Mouse (Mus musculus) small intestine, adult 2 months (tissue): ENCODE data around the gene Tex14. TPM values are rescaled to one million over a fixed set of nuclear protein-coding genes. Genes with fewer than 3 reads are reported as not detected.

Source experiments
- H3K27ac ChIP-seq: fragments of 200-500 bp; 2 replicates; pipeline ENCODE4 v1.5.1; 2012; ENCODE audit warnings: low read depth, low read length, control low read depth, inconsistent platforms; ENCODE audit not compliant: insufficient read depth
- H3K27me3 ChIP-seq: fragments of 200-500 bp; 2 replicates; pipeline ENCODE4 v1.6.1; 2012; ENCODE audit warnings: mild to moderate bottlenecking, moderate library complexity, low read length, inconsistent platforms; ENCODE audit not compliant: control insufficient read depth, insufficient read depth
- H3K36me3 ChIP-seq: fragments of 200-500 bp; 2 replicates; pipeline ENCODE4 v1.6.1; 2012; ENCODE audit warnings: mild to moderate bottlenecking, low read length, control low read depth, inconsistent platforms; ENCODE audit not compliant: control insufficient read depth, insufficient read depth
- H3K4me1 ChIP-seq: fragments of 200-500 bp; 2 replicates; pipeline ENCODE4 v1.6.1; 2012; ENCODE audit warnings: low read length, inconsistent platforms, mixed read lengths; ENCODE audit not compliant: control insufficient read depth, insufficient read depth, insufficient read length
- H3K4me3 ChIP-seq: fragments of 200-500 bp; 2 replicates; pipeline ENCODE4 v1.5.1; 2012; ENCODE audit warnings: low read depth, mild to moderate bottlenecking, control low read depth, inconsistent platforms, low read length, moderate library complexity
- CTCF ChIP-seq: fragments of 200-500 bp; IDR thresholded peaks from 2 replicates; pipeline ENCODE4 v1.5.1; 2012; ENCODE audit warnings: low read depth, mild to moderate bottlenecking, control low read depth, inconsistent platforms, low read length, moderate library complexity, mixed read lengths; ENCODE audit not compliant: insufficient replicate concordance, insufficient read length; ENCODE audit errors: extremely low read depth
- POLR2A ChIP-seq: fragments of 200-500 bp; IDR thresholded peaks from 2 replicates; pipeline ENCODE4 v1.6.1; 2012; ENCODE audit warnings: low read depth, mild to moderate bottlenecking, control low read depth, inconsistent platforms, low read length, moderate library complexity
- WGBS: fragments of 180-500 bp; shearing (Covaris S2); methylation state at CpG from one replicate; pipeline ENCODE4 v1.1.7; 2018; 5-methylcytosine and 5-hydroxymethylcytosine counted together
- polyA plus RNA-seq: library from polyadenylated mRNA; depleted of rRNA; stranded (reverse); fragments of >200 nt; gene quantifications from 2 replicates; pipeline ENCODE4 v1.2.3, GENCODE M21; 2012; rRNA removed

Gene Tex14
- 0.19 TPM in 1 of 2 replicates, not detected in the other for polyA plus RNA-seq

DNA sequence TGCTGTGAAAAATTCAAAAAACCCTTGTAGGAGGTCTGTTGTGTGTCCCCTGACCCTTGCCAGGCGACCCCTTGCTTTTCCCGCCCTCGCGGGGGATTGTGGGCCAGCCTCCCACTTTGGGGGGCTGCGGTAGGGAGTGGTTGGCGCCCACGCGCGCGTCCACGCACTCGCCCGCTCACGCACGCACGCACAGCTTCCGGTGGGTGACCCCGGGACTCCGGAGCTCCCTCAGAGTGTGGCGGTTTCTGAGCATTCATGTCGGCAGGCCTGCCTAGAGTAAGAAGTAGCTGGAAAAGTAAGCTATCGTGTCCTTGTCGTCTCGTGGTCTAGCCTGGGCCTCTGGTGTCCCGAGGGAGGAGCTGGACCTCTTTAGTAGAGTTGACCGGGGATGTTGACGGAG lies at the start of gene Tex14, which contains the start of gene Rad51c:
Gene Tex14, plus strand, starts transcription at position 190 of the 400 bp plus-strand sequence.
Gene Rad51c, minus strand, starts transcription at position 79 of the 400 bp plus-strand sequence.
- WGBS = 78% methylated on average over 27 of the region's 27 CpGs
- Histone ChIP-seq H3K36me3 (no peaks in the 10 kb centered on the region), H3K27me3 (no peaks in the 10 kb centered on the region), H3K4me1 (peaks cover 4% of the 10 kb centered on the region; the same call in 1 of the 2 replicates), H3K27ac (peak within 1 kb of the TSS; percentile 64), H3K4me3 (peak within 1 kb of the TSS; percentile 70)
- TF ChIP-seq CTCF = no peak
- TF ChIP-seq POLR2A = no peak

DNA sequence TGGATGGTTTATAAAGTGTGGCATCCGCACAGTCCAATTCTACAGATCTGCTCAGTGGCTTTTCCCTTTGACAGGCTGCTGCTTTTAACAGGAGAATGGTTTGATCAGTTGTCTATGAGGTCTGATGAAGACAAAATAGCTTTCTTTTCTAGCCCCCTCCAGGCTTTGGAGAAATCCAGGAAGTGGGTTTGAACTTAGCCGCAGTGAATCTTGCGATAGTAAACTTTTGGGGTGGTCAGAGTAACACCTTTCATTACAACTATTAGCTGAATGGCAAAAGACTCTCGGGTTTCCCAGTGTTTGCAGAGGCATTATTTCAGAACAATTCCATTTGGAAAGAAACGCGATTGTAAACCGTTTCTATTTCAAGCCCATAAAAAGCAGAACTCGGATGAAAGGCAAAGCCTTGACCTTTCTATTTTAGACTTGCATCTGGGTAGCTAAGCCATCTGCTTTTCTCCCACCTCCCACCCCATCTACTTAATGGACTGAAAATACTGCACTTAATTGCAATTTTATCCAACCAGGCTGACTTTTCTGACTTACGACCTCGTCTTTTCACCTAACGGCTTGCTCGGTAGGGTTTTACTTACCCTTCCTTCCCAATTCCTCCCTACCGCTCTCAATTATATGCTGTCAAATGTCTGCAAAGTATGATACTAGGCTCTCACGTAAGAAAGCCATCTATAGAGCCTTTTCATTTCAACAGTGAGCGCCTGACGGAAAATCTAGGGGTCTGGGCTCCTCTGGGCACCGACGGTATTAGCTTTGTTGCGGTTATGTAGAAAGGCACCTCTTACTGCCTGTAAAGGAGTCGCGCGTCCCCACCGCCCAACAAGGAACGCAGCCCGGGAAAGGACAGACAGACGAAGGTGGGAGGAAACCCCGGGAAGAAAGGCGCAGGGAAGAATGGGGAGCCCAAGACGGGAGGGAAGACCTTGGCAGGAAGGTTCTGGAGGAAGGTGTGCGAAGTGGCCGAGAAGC lies 47.3 kb upstream of the Tex14 start:
- Histone ChIP-seq H3K4me1 (peaks cover 6% of the 10 kb centered on the region), H3K27ac (no peak overlapping the region), H3K36me3 (no peaks in the 10 kb centered on the region), H3K27me3 (peaks cover 24% of the 10 kb centered on the region), H3K4me3 (peak overlapping the region; percentile 84)
- WGBS = 8% methylated on average over 31 of the region's 31 CpGs
- TF ChIP-seq CTCF (no peak), POLR2A (no peak)

DNA sequence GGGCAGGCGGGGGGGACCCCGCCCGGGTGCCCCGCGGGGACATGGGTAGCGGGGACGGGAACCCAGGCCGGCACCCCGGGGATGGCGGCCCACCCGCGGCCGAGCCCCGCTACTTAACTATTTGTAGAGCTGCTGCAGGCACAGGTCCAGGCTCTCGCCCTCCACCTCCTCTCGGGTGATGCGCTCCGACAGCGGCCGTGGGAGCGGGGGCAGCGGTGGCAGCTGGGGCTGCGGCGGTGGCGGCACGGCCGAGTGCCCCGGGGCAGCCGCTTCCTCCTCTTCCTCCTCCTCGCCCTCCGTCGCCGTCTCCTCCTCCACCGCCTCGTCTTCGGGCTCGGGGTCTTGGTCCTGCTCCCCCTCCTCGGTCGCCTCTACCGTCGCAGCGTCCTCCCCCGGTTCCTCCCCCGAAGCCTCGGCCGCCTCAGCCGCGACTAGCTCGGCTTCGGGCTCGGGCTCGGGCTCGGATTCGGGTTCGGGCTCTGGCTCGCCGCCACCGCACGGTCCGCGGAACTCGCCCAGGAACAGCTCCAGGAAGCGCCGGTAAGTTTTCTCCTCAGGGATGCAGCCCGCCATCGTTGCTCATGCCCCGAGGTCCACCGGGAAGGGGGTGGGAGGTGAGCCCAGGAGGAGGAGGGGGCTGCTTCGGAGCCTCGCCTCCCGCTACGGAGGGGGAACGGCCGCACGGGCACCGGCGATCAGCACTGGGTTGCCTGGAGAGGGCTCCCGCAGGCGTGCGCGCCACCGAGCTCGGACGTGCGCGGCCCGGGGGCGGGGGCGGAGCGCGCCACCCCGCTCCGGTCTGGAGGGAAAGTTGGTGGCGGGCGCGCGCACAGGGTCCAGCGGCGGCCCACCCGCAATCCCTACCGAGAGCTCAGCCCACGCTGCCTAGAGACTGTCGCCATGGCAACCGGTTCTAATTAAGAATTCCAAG lies 46.3 kb upstream of the Tex14 start, which contains the start of gene Ppm1e:
Gene Ppm1e, minus strand, starts transcription at position 693 of the 931 bp plus-strand sequence.
- whole genome bisulfite sequencing = under 1% methylated on average over 102 of the region's 104 CpGs
- Histone ChIP-seq H3K27me3 (peaks cover 24% of the 10 kb centered on the region), H3K27ac (no peak within 1 kb of the TSS), H3K4me3 (peak within 1 kb of the TSS; percentile 84), H3K36me3 (no peaks in the 10 kb centered on the region), H3K4me1 (peaks cover 6% of the 10 kb centered on the region)
- no peak for TF ChIP-seq CTCF
- no peak for TF ChIP-seq POLR2A

DNA sequence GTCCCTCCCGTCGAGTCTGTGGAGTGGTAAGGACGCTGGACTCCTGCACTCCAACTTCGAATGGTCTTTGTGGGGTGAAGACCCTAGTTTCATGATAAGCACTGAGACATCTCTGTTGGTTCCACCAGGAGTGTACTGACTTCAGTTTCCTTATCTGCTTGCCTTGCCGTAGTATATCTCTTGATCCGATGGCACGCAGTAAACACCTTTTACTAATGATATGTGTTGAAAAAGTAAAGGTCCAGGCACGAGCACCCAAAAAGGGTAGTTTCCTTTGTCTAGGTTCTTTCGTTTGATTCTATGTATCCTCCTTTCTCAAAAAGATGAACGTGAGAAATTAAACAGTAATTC lies 45.6 kb upstream of the Tex14 start:
- Histone ChIP-seq H3K27ac (no peak overlapping the region), H3K36me3 (no peaks in the 10 kb centered on the region), H3K4me3 (peak overlapping the region; percentile 84), H3K4me1 (peaks cover 6% of the 10 kb centered on the region), H3K27me3 (peaks cover 24% of the 10 kb centered on the region)
- 8% methylated on average over 10 of the region's 10 CpGs for WGBS
- TF ChIP-seq POLR2A (no peak), CTCF (no peak)

DNA sequence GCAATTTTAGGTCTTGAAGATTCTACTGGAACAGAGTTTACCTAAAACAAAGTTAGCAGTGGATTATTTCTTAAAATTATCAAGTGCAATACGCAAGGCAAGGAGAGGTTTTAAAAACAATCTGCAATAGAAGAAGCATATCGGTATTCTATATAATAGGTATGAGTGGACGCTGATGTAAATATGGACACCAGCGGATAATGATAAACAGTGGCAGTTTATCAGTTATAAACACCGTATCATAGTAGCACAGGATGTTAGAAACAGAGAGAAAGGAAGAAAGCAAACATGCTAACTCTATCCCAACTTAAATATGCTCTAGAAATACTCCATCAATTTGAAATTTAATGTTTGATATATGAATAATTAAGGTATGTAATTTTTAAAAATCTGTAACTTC lies 39.7 kb upstream of the Tex14 start:
- WGBS = 84% methylated on average over 5 of the region's 5 CpGs
- Histone ChIP-seq H3K4me1 (no peaks in the 10 kb centered on the region), H3K27ac (no peak overlapping the region), H3K36me3 (no peaks in the 10 kb centered on the region), H3K27me3 (peaks cover 4% of the 10 kb centered on the region; the same call in 1 of the 2 replicates), H3K4me3 (no peak overlapping the region)
- no peak for TF ChIP-seq POLR2A
- TF ChIP-seq CTCF = no peak

DNA sequence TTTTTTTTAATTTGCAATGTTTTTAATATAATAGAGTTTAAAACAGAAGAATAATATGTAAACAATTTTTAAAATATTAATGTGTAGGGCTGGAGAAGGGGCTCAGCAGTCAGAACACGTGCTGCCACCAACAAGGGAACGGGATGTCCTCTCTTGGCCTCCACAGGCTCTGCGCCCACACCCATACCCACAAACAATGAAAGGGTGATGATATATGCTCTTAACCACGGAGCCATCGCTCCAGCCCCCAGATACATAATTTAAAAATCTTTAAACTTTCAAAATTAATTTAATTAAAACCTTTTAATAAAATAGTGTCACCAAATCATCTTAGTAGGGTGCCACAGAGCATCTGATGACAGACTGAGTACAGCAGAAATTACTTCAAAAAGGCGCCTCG lies 37.8 kb upstream of the Tex14 start:
- Histone ChIP-seq H3K27me3 (peaks cover 3% of the 10 kb centered on the region; the same call in 1 of the 2 replicates), H3K36me3 (no peaks in the 10 kb centered on the region), H3K27ac (no peak overlapping the region), H3K4me1 (no peaks in the 10 kb centered on the region), H3K4me3 (no peak overlapping the region)
- no peak for TF ChIP-seq CTCF
- no peak for TF ChIP-seq POLR2A
- 84% methylated on average over 7 of the region's 7 CpGs for WGBS
